Mouse (Mus musculus) forebrain, embryonic 15.5 days (tissue): Measurements from ENCODE around the gene 1700013H16Rik. TPM values are rescaled to one million over a fixed set of nuclear protein-coding genes. Genes with fewer than 3 reads are reported as not detected.

Experiments
- ATAC-seq: fragments of 200-750 bp; cut with Nextera tagmentation; replicated peaks from 2 replicates; pipeline ENCODE4 v1.8.0; 2017; ENCODE audit warnings: mild to moderate bottlenecking, moderate TSS enrichment, moderate library complexity
- H3K27ac ChIP-seq: fragments of 300-500 bp; sonication (generic); replicated peaks from 2 replicates; pipeline ENCODE4 v1.5.1; 2015; ENCODE audit warnings: mild to moderate bottlenecking, inconsistent platforms
- H3K27me3 ChIP-seq: fragments of 300-500 bp; sonication (generic); 2 replicates; pipeline ENCODE4 v1.6.1; 2015; ENCODE audit warnings: inconsistent platforms
- H3K36me3 ChIP-seq: fragments of 300-500 bp; sonication (generic); 2 replicates; pipeline ENCODE4 v1.6.1; 2015; ENCODE audit warnings: mild to moderate bottlenecking, inconsistent platforms
- H3K4me1 ChIP-seq: fragments of 300-500 bp; sonication (generic); 2 replicates; pipeline ENCODE4 v1.6.1; 2015; ENCODE audit warnings: inconsistent platforms
- H3K4me2 ChIP-seq: fragments of 300-500 bp; sonication (generic); replicated peaks from 2 replicates; pipeline ENCODE4 v1.6.1; 2015; ENCODE audit warnings: mild to moderate bottlenecking, inconsistent platforms
- H3K4me3 ChIP-seq: fragments of 300-500 bp; sonication (generic); 2 replicates; pipeline ENCODE4 v1.5.1; 2015; ENCODE audit warnings: mild to moderate bottlenecking, inconsistent platforms
- H3K9ac ChIP-seq: fragments of 300-500 bp; sonication (generic); replicated peaks from 2 replicates; pipeline ENCODE4 v1.6.1; 2015; ENCODE audit warnings: mild to moderate bottlenecking, inconsistent platforms
- H3K9me3 ChIP-seq: fragments of 300-500 bp; sonication (generic); 2 replicates; pipeline ENCODE4 v1.6.1; 2016; ENCODE audit warnings: inconsistent platforms
- WGBS: fragments of 180-500 bp; shearing (Covaris S2); methylation state at CpG from one replicate; pipeline ENCODE4 v1.1.7; 2015; ENCODE audit warnings: mixed read lengths; 5-methylcytosine and 5-hydroxymethylcytosine counted together
- polyA plus RNA-seq: library from polyadenylated mRNA; unstranded; fragments of >200 nt; fragmentation: Nextera tagmentation; extraction: Ambion mirVana; gene quantifications from 2 replicates; pipeline ENCODE4 v1.2.1, GENCODE M21; 2015

Gene 1700013H16Rik
- polyA plus RNA-seq, 1 experiment from 2014 or later = not detected

- ATAC-seq = no peak
- Histone ChIP-seq H3K9me3 (no peaks in the 10 kb centered on the region), H3K4me3 (no peak overlapping the region), H3K27ac (no peak overlapping the region), H3K9ac (no peak overlapping the region), H3K4me2 (no peak overlapping the region), H3K36me3 (no peaks in the 10 kb centered on the region), H3K27me3 (no peaks in the 10 kb centered on the region), H3K4me1 (no peaks in the 10 kb centered on the region)
- 79% methylated on average over 2 of the region's 2 CpGs for WGBS
These were observed 64.5 kb downstream of the 1700013H16Rik start for GRCm38 (mm10) chrX:53693141-53693540.

Other genes with a start within 250 kb of the 1700013H16Rik start
- gene Rtl8c, start 149.8 kb downstream of the 1700013H16Rik start, polyA plus RNA-seq = 102 and 118 TPM in 2 replicates
- not detected in 2 replicates for gene Gm14597, start 148.9 kb downstream of the 1700013H16Rik start, polyA plus RNA-seq
- 152 and 162 TPM in 2 replicates for gene Rtl8a, start 114.1 kb downstream of the 1700013H16Rik start, polyA plus RNA-seq
- 126 and 130 TPM in 2 replicates for gene Rtl8b, start 87.4 kb downstream of the 1700013H16Rik start, polyA plus RNA-seq
- gene 4930502E18Rik, start 33.0 kb downstream of the 1700013H16Rik start, polyA plus RNA-seq = 0.11 and 0.17 TPM in 2 replicates
- gene Zfp36l3, start 18.6 kb upstream of the 1700013H16Rik start, polyA plus RNA-seq = not detected in 2 replicates
- gene Xlr, start 39.9 kb upstream of the 1700013H16Rik start, polyA plus RNA-seq = 0.84 and 1.0 TPM in 2 replicates